Mouse (Mus musculus): ENCODE data around the gene Ski. TPM values are rescaled to one million over a fixed set of nuclear protein-coding genes. Genes with fewer than 3 reads are reported as not detected.

Gene Ski
- polyA plus RNA-seq (2014; fragmentation: Nextera tagmentation; extraction: Ambion mirVana), result 34.1 and 34.9 TPM in 2 replicates

- no peaks in the 10 kb centered on the region for H3K27me3 ChIP-seq (replicated peaks; ENCODE audit: control insufficient read depth, insufficient read depth, low read length)
- H3K9me3 ChIP-seq (ENCODE audit: control insufficient read depth, low read length), result no peaks in the 10 kb centered on the region
- no peak for DNase-seq (ENCODE audit: low spot score)
- no CpG with 5 or more reads among the region's 63 CpGs for WGBS
- peak within 1 kb of the TSS; percentile 87 for H3K4me3 ChIP-seq (ENCODE audit: low read depth, low read length)
- peaks cover 34% of the 10 kb centered on the region for H3K4me1 ChIP-seq (ENCODE audit: control insufficient read depth, insufficient read depth, low read length)
- peaks cover 4% of the 10 kb centered on the region; the same call in 1 of the 2 replicates for H3K36me3 ChIP-seq (ENCODE audit: control insufficient read depth, insufficient read depth, low read length)
- peak within 1 kb of the TSS; percentile 93 for H3K4me2 ChIP-seq (ENCODE audit: low read depth, low read length)
- H3K9ac ChIP-seq (ENCODE audit: low read depth, low read length), result peak within 1 kb of the TSS; percentile 94
- H3K27ac ChIP-seq (replicated peaks; ENCODE audit: low read depth, low read length), result peak within 1 kb of the TSS; percentile 95
- ATAC-seq (ENCODE audit: low read depth), result no peak
Measured at GRCm38 (mm10) chr4:155222552-155222840, at the start of gene Ski. Ski (minus strand) TSS chr4:155222592.

- WGBS, result 32% methylated on average over 5 of the region's 5 CpGs
- peak; percentile 74 for DNase-seq (ENCODE audit: low spot score)
- Histone ChIP-seq H3K4me1 (ENCODE audit: control insufficient read depth, insufficient read depth, low read length) (peaks cover 22% of the 10 kb centered on the region), H3K9me3 (ENCODE audit: control insufficient read depth, low read length) (no peaks in the 10 kb centered on the region), H3K4me3 (ENCODE audit: low read depth, low read length) (no peak overlapping the region), H3K27me3 (replicated peaks; ENCODE audit: control insufficient read depth, insufficient read depth, low read length) (no peaks in the 10 kb centered on the region), H3K36me3 (ENCODE audit: control insufficient read depth, insufficient read depth, low read length) (no peaks in the 10 kb centered on the region), H3K4me2 (ENCODE audit: low read depth, low read length) (no peak overlapping the region), H3K27ac (replicated peaks; ENCODE audit: low read depth, low read length) (peak overlapping the region; percentile 33; the same call in 1 of the 2 replicates), H3K9ac (ENCODE audit: low read depth, low read length) (no peak overlapping the region)
- peak; percentile 69 for ATAC-seq (ENCODE audit: low read depth)
Measured at GRCm38 (mm10) chr4:155268382-155268781, 46.0 kb upstream of the Ski start.

- peak; percentile 87 for DNase-seq (ENCODE audit: low spot score)
- H3K36me3 ChIP-seq (ENCODE audit: control insufficient read depth, insufficient read depth, low read length), result no peaks in the 10 kb centered on the region
- ATAC-seq (ENCODE audit: low read depth), result peak; percentile 80
- no peaks in the 10 kb centered on the region for H3K9me3 ChIP-seq (ENCODE audit: control insufficient read depth, low read length)
- WGBS, result 49% methylated on average over 12 of the region's 12 CpGs
- no peak overlapping the region for H3K9ac ChIP-seq (ENCODE audit: low read depth, low read length)
- H3K27ac ChIP-seq (replicated peaks; ENCODE audit: low read depth, low read length), result peak overlapping the region; percentile 75
- H3K4me1 ChIP-seq (ENCODE audit: control insufficient read depth, insufficient read depth, low read length), result peaks cover 22% of the 10 kb centered on the region
- no peaks in the 10 kb centered on the region for H3K27me3 ChIP-seq (replicated peaks; ENCODE audit: control insufficient read depth, insufficient read depth, low read length)
- H3K4me3 ChIP-seq (ENCODE audit: low read depth, low read length), result no peak overlapping the region
- H3K4me2 ChIP-seq (ENCODE audit: low read depth, low read length), result no peak overlapping the region
Measured at GRCm38 (mm10) chr4:155267639-155268175, 45.3 kb upstream of the Ski start.

DNA sequence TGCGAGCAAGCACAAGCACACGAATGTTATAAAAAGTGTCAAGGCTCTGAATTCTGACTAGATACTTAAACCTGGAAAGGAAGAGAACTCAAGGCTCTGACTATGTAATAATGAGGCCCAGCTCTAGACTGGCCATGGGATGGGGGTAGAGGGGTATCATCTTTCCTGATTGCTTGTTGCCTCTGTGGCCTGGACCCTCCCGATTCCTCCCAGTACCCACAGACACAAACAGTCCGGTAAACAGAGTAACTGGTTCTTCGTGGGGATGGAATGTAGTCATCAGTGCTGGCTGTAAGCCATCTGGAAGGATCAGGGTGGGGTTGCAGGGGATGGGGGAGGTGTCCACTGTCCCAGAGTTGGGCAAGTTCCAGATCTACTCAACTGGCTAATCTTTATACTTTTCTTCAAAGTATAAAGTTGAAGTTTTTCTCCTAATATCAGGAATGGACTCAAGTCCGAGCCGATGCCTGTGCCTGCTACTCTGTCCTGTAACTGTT is 44.7 kb upstream of the Ski start:
- H3K36me3 ChIP-seq (ENCODE audit: control insufficient read depth, insufficient read depth, low read length), result no peaks in the 10 kb centered on the region
- peaks cover 22% of the 10 kb centered on the region for H3K4me1 ChIP-seq (ENCODE audit: control insufficient read depth, insufficient read depth, low read length)
- H3K4me3 ChIP-seq (ENCODE audit: low read depth, low read length), result no peak overlapping the region
- H3K9ac ChIP-seq (ENCODE audit: low read depth, low read length), result no peak overlapping the region
- H3K9me3 ChIP-seq (ENCODE audit: control insufficient read depth, low read length), result no peaks in the 10 kb centered on the region
- no peaks in the 10 kb centered on the region for H3K27me3 ChIP-seq (replicated peaks; ENCODE audit: control insufficient read depth, insufficient read depth, low read length)
- H3K27ac ChIP-seq (replicated peaks; ENCODE audit: low read depth, low read length), result peak overlapping the region; percentile 75
- 49% methylated on average over 7 of the region's 7 CpGs for WGBS
- DNase-seq (ENCODE audit: low spot score) (peak; percentile 70), ATAC-seq (ENCODE audit: low read depth) (peak; percentile 53; the same call in 1 of the 2 replicates)
- H3K4me2 ChIP-seq (ENCODE audit: low read depth, low read length), result no peak overlapping the region

- Histone ChIP-seq H3K4me3 (ENCODE audit: low read depth, low read length) (no peak overlapping the region), H3K27me3 (replicated peaks; ENCODE audit: control insufficient read depth, insufficient read depth, low read length) (no peaks in the 10 kb centered on the region), H3K9me3 (ENCODE audit: control insufficient read depth, low read length) (no peaks in the 10 kb centered on the region), H3K36me3 (ENCODE audit: control insufficient read depth, insufficient read depth, low read length) (peaks cover 4% of the 10 kb centered on the region; the same call in 1 of the 2 replicates), H3K4me1 (ENCODE audit: control insufficient read depth, insufficient read depth, low read length) (peaks cover 22% of the 10 kb centered on the region), H3K9ac (ENCODE audit: low read depth, low read length) (no peak overlapping the region), H3K27ac (replicated peaks; ENCODE audit: low read depth, low read length) (no peak overlapping the region), H3K4me2 (ENCODE audit: low read depth, low read length) (no peak overlapping the region)
- ATAC-seq (ENCODE audit: low read depth) (no peak), DNase-seq (ENCODE audit: low spot score) (no peak)
- WGBS, result 71% methylated on average over 3 of the region's 3 CpGs
Measured at GRCm38 (mm10) chr4:155264521-155265321, 42.3 kb upstream of the Ski start.

- H3K4me2 ChIP-seq (ENCODE audit: low read depth, low read length), result peak overlapping the region; percentile 94
- H3K27me3 ChIP-seq (replicated peaks; ENCODE audit: control insufficient read depth, insufficient read depth, low read length), result no peaks in the 10 kb centered on the region
- H3K36me3 ChIP-seq (ENCODE audit: control insufficient read depth, insufficient read depth, low read length), result peaks cover 15% of the 10 kb centered on the region; the same call in 1 of the 2 replicates
- ATAC-seq (ENCODE audit: low read depth), result no peak
- peak; percentile 52 for DNase-seq (ENCODE audit: low spot score)
- peaks cover 16% of the 10 kb centered on the region; the same call in 1 of the 2 replicates for H3K4me1 ChIP-seq (ENCODE audit: control insufficient read depth, insufficient read depth, low read length)
- H3K9me3 ChIP-seq (ENCODE audit: control insufficient read depth, low read length), result no peaks in the 10 kb centered on the region
- peak overlapping the region; percentile 23; the same call in 1 of the 2 replicates for H3K9ac ChIP-seq (ENCODE audit: low read depth, low read length)
- H3K4me3 ChIP-seq (ENCODE audit: low read depth, low read length), result no peak overlapping the region
- no peak overlapping the region for H3K27ac ChIP-seq (replicated peaks; ENCODE audit: low read depth, low read length)
- 82% methylated on average over 6 of the region's 6 CpGs for WGBS
Measured at GRCm38 (mm10) chr4:155252253-155252652, 29.9 kb upstream of the Ski start.

DNA sequence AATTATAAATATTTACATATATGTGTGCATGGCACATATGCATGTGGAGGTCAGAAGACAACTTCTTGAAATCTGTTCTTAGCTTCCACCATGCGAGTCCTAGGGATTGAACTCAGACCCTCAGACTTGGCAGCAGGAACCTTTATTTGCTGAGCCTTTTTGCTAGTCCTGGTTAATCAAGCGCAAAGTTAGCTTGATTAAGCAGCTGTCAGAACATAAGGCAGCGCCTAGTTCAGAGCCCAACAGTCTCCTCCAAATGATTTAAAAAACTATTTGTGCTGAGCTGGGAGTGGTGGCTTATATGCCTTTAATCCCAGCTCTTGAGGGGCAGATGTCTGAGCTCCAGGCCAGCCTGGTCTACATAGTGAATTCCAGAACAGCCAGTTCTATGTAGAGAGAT is 28.8 kb upstream of the Ski start:
- WGBS, result 68% methylated on average over 3 of the region's 3 CpGs
- Histone ChIP-seq H3K36me3 (ENCODE audit: control insufficient read depth, insufficient read depth, low read length) (0 out of 2 replicates have a peak, but pooled peaks cover 8% of the 10 kb centered on the region), H3K4me1 (ENCODE audit: control insufficient read depth, insufficient read depth, low read length) (peaks cover 19% of the 10 kb centered on the region; the same call in 1 of the 2 replicates), H3K9ac (ENCODE audit: low read depth, low read length) (peak overlapping the region; percentile 86; the same call in 1 of the 2 replicates), H3K4me2 (ENCODE audit: low read depth, low read length) (peak overlapping the region; percentile 94), H3K4me3 (ENCODE audit: low read depth, low read length) (peak overlapping the region; percentile 65), H3K9me3 (ENCODE audit: control insufficient read depth, low read length) (no peaks in the 10 kb centered on the region), H3K27me3 (replicated peaks; ENCODE audit: control insufficient read depth, insufficient read depth, low read length) (no peaks in the 10 kb centered on the region), H3K27ac (replicated peaks; ENCODE audit: low read depth, low read length) (no peak overlapping the region)
- DNase-seq (ENCODE audit: low spot score) (peak; percentile 35), ATAC-seq (ENCODE audit: low read depth) (no peak)

DNA sequence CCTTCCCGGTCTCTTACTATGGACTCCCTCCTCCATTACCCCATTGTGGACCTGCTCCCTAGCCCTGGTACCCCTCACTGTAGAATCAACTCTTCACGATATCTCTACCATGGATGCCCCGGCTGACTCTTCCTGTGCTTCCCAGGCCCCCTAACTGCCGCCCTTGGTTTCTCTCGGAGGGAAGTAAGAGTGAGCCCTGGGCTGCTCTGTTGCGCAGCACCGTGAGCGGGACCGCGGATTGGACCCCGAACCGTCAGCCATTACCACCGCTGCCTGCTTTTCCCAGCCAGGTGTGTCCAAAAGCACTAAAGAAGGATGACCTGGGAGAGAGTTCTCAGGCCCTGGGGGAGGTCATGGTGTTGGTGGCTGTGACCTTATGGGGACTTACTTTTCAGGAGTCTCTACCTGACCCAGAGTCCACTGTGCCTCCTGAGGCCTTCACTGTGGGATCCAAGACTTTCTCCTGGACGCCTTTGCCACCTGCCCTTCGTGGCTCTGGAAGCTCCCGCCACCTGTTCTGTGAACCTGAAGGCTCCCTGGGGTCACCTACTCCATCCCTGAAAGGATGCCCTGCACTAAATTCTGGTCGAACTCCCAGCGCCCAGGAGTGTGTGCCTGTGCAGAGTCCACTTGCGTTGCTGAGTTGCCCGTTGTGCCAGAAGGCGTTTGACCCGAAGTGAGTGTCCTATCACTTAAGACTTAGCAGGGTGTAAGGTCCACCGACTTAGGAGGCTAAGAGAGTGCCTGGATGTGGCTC is 28.1 kb upstream of the Ski start:
- Histone ChIP-seq H3K36me3 (ENCODE audit: control insufficient read depth, insufficient read depth, low read length) (0 out of 2 replicates have a peak, but pooled peaks cover 5% of the 10 kb centered on the region), H3K27ac (replicated peaks; ENCODE audit: low read depth, low read length) (peak overlapping the region; percentile 99), H3K9me3 (ENCODE audit: control insufficient read depth, low read length) (no peaks in the 10 kb centered on the region), H3K27me3 (replicated peaks; ENCODE audit: control insufficient read depth, insufficient read depth, low read length) (no peaks in the 10 kb centered on the region), H3K4me2 (ENCODE audit: low read depth, low read length) (peak overlapping the region; percentile 94), H3K4me1 (ENCODE audit: control insufficient read depth, insufficient read depth, low read length) (peaks cover 19% of the 10 kb centered on the region; the same call in 1 of the 2 replicates), H3K9ac (ENCODE audit: low read depth, low read length) (peak overlapping the region; percentile 86), H3K4me3 (ENCODE audit: low read depth, low read length) (peak overlapping the region; percentile 65)
- peak; percentile 12 for ATAC-seq (ENCODE audit: low read depth)
- no peak for DNase-seq (ENCODE audit: low spot score)
- 13% methylated on average over 23 of the region's 23 CpGs for WGBS
